Mouse (Mus musculus) embryonic facial prominence, embryonic 11.5 days (tissue): ENCODE measurements around the gene Sdk2. TPM values are rescaled to one million over a fixed set of nuclear protein-coding genes. Genes with fewer than 3 reads are reported as not detected.

ENCODE experiments used
- ATAC-seq: fragments of 200-750 bp; cut with Nextera tagmentation; replicated peaks from 2 replicates; pipeline ENCODE4 v1.8.0; 2017; ENCODE audit warnings: low read depth; ENCODE audit not compliant: insufficient number of reproducible peaks, low FRiP score, low TSS enrichment
- DNase-seq: peaks from one replicate; pipeline ENCODE4 v3.0.0-alpha.2; 2015; ENCODE audit warnings: low spot score
- H3K27ac ChIP-seq: fragments of 300-500 bp; sonication (generic); replicated peaks from 2 replicates; pipeline ENCODE4 v1.5.1; 2014; ENCODE audit warnings: mild to moderate bottlenecking, low read depth, low read length, control low read depth
- H3K27me3 ChIP-seq: fragments of 300-500 bp; sonication (generic); 2 replicates; pipeline ENCODE4 v1.6.1; 2014; ENCODE audit warnings: mild to moderate bottlenecking, low read length, moderate library complexity, mixed read lengths; ENCODE audit not compliant: control insufficient read depth, insufficient read depth
- H3K36me3 ChIP-seq: fragments of 300-500 bp; sonication (generic); replicated peaks from 2 replicates; pipeline ENCODE4 v1.6.1; 2014; ENCODE audit warnings: low read depth, mild to moderate bottlenecking, low read length, moderate library complexity, mixed read lengths; ENCODE audit not compliant: control insufficient read depth, insufficient read depth
- H3K4me1 ChIP-seq: fragments of 300-500 bp; sonication (generic); 2 replicates; pipeline ENCODE4 v1.6.1; 2014; ENCODE audit warnings: low read length, mixed read lengths; ENCODE audit not compliant: control insufficient read depth, insufficient read depth
- H3K4me2 ChIP-seq: fragments of 300-500 bp; sonication (generic); 2 replicates; pipeline ENCODE4 v1.6.1; 2014; ENCODE audit warnings: low read depth, mild to moderate bottlenecking, control low read depth, low read length, moderate library complexity
- H3K4me3 ChIP-seq: fragments of 300-500 bp; sonication (generic); 2 replicates; pipeline ENCODE4 v1.5.1; 2014; ENCODE audit warnings: low read depth, low read length, control low read depth
- H3K9ac ChIP-seq: fragments of 300-500 bp; sonication (generic); replicated peaks from 2 replicates; pipeline ENCODE4 v1.6.1; 2014; ENCODE audit warnings: mild to moderate bottlenecking, control low read depth, low read length
- H3K9me3 ChIP-seq: fragments of 300-500 bp; sonication (generic); replicated peaks from 2 replicates; pipeline ENCODE4 v1.6.1; 2016; ENCODE audit warnings: mild to moderate bottlenecking, low read length, inconsistent platforms, mixed read lengths; ENCODE audit not compliant: control insufficient read depth
- WGBS: fragments of 180-500 bp; shearing (Covaris S2); extraction: QIAGEN DNeasy Blood & Tissue Kit; methylation state at CpG from one replicate; pipeline ENCODE4 v1.1.7; 2014; 5-methylcytosine and 5-hydroxymethylcytosine counted together
- polyA plus RNA-seq: library from polyadenylated mRNA; unstranded; fragments of >200 nt; fragmentation: Nextera tagmentation; extraction: Ambion mirVana; gene quantifications from 2 replicates; pipeline ENCODE4 v1.2.1, GENCODE M21; 2014

Gene Sdk2
- polyA plus RNA-seq, 1 experiment from 2014 or later, result 0.88 TPM

DNA sequence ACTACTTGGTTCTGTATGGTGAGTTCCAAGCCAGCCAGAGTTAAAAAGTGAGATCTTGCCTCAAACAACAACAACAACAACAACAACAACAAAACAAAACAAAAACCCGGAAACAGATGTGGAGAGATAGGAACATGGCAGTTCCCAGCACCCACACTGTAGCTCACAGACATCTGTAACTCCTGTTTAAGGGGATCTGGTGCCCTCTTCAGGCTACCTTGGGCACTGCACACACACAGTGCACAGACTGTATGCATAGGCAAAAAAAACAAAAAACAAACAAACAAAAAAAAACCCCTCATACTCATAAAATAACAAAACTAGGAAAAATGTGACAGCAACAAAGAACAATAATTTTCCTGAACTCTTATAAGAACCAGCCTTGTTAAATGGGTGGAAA lies 323.8 kb downstream of the Sdk2 start:
- Histone ChIP-seq H3K27ac (no peak overlapping the region), H3K4me2 (no peak overlapping the region), H3K9me3 (no peaks in the 10 kb centered on the region; the same call in 1 of the 2 replicates), H3K27me3 (no peaks in the 10 kb centered on the region), H3K4me1 (peaks cover 4% of the 10 kb centered on the region; the same call in 1 of the 2 replicates), H3K4me3 (no peak overlapping the region), H3K36me3 (peaks cover 6% of the 10 kb centered on the region), H3K9ac (no peak overlapping the region)
- WGBS, result 100% methylated on average over 1 of the region's 1 CpGs
- DNase-seq (no peak), ATAC-seq (no peak)

DNA sequence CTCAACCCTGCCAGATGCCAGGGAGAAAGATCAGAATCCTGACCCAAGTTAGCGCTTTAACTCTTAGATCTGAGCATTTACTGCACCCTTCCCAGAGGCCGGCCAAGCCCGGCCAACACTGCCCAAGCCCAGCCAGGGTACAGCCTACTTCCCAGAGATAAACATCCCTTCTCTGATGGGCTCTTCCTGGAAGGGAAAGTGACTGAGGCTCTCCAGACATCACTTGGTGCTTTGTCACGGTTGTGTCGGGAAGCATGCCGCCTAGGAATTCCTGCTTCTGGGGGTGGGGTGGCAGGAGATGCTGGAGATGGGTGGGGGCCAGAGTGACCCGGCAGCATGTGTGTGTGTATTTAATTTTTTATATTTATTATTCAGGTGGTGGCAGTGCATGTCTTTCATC lies 326.7 kb downstream of the Sdk2 start:
- peaks cover 6% of the 10 kb centered on the region for H3K36me3 ChIP-seq

DNA sequence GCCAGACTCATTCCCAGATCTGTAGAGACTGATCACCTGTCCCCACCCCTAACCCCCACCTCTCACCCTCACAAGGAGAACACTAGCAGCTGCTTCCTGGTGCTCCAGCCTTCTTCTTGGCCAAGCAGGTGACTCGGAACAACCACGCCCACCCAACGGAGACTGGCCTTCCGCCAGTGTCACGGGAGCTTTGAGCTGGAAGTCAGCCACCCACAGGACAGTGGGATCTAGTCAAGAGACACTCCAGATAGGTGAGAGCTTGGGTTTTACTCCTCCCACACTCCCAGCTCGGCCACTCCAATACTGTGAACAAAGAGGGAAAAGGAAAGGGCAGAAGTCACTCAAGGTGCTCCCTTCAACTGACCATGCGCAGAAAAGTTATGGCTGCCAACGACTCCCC lies 327.6 kb downstream of the Sdk2 start:
- DNase-seq (no peak), ATAC-seq (no peak)
- Histone ChIP-seq H3K9ac (no peak overlapping the region), H3K4me2 (no peak overlapping the region), H3K4me3 (no peak overlapping the region), H3K4me1 (peaks cover 7% of the 10 kb centered on the region), H3K9me3 (no peaks in the 10 kb centered on the region; the same call in 1 of the 2 replicates), H3K27me3 (no peaks in the 10 kb centered on the region), H3K36me3 (peaks cover 6% of the 10 kb centered on the region), H3K27ac (no peak overlapping the region)
- 93% methylated on average over 8 of the region's 8 CpGs for WGBS

More for the DNA sequence above, 326.7 kb downstream of the Sdk2 start:
- Histone ChIP-seq H3K4me3 (no peak overlapping the region), H3K27me3 (no peaks in the 10 kb centered on the region), H3K9me3 (no peaks in the 10 kb centered on the region; the same call in 1 of the 2 replicates), H3K4me1 (peaks cover 5% of the 10 kb centered on the region), H3K9ac (no peak overlapping the region), H3K27ac (no peak overlapping the region), H3K4me2 (no peak overlapping the region)
- DNase-seq, result no peak
- 83% methylated on average over 7 of the region's 7 CpGs for WGBS
- no peak for ATAC-seq

DNA sequence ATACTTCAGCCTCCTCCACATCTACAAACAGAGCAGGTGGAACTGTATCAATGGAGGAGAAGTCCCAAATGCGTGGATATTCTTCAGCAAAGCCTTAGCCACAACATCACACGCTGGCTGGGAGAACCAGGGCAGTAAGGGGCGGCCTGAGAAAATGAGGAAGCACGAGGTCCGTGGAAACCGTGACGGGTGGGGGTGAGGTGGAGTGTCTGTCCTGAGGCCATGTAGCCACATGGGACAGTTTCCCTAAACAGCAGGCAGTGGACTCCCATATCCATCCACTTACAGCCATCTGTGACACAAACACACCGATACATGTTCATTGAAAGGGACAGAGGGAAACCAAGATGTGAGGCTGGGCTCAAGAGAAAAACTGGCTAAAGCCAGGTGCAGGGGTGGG lies 328.9 kb downstream of the Sdk2 start:
- peaks cover 9% of the 10 kb centered on the region for H3K4me1 ChIP-seq
- 82% methylated on average over 8 of the region's 8 CpGs for WGBS
- no peaks in the 10 kb centered on the region; the same call in 1 of the 2 replicates for H3K36me3 ChIP-seq

DNA sequence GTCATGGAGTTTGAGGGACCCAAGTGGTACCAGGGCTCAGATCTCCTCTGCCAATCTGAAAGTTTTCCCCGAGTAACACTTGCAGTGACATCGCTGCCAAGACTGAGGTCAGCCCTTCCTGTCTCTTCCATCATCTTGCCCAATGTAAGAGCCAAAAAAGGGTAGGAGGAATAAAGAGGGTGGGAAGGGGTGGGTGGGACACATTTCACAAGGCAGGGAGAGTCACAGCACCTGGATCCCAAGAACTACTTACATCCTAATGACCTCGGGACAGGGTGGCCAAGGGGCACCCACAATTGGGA lies 329.3 kb downstream of the Sdk2 start:
- H3K9ac ChIP-seq, result no peak overlapping the region
- ATAC-seq (no peak), DNase-seq (no peak)
- no peak overlapping the region for H3K4me2 ChIP-seq
- H3K27me3 ChIP-seq, result no peaks in the 10 kb centered on the region
- H3K36me3 ChIP-seq, result no peaks in the 10 kb centered on the region; the same call in 1 of the 2 replicates
- H3K27ac ChIP-seq, result no peak overlapping the region
- WGBS, result 93% methylated on average over 3 of the region's 3 CpGs
- peaks cover 9% of the 10 kb centered on the region for H3K4me1 ChIP-seq
- H3K9me3 ChIP-seq, result no peaks in the 10 kb centered on the region
- H3K4me3 ChIP-seq, result no peak overlapping the region

More for the DNA sequence above, 328.9 kb downstream of the Sdk2 start:
- Histone ChIP-seq H3K9me3 (no peaks in the 10 kb centered on the region), H3K9ac (no peak overlapping the region), H3K27ac (no peak overlapping the region), H3K4me3 (no peak overlapping the region), H3K27me3 (no peaks in the 10 kb centered on the region), H3K4me2 (no peak overlapping the region)
- ATAC-seq (no peak), DNase-seq (no peak)

DNA sequence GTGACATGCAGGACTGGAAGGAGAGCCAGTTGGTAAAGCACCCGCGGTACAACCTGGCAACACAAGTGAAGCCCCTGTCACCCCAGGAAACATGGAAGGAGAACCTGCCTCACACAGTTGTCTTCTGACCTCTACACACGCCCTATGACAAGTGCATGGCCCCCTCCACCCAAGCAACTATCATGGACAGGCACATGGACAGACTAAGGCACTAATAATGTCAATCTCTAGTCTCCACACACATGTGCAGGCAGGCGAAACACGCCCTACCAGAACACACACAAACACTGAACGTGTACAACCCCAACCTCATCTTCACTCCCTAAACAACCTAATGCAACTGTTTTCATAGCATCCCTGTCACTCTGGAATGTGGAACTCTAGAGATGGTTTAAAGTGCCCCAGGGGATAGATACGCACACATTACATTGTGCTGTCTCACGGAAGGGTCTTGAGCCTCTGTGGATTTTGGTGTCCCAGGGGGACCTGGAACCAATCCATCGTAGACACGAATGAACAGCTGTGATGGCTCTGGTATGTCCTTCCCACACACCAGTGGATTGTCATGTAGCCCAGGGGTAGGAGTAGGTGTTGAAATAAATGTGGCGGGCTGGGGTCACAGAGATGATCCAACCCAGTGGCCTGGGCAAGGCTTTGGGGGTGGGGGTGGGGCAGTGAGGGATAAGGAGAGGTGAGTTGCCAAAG lies 329.8 kb downstream of the Sdk2 start:
- WGBS, result 74% methylated on average over 11 of the region's 11 CpGs

DNA sequence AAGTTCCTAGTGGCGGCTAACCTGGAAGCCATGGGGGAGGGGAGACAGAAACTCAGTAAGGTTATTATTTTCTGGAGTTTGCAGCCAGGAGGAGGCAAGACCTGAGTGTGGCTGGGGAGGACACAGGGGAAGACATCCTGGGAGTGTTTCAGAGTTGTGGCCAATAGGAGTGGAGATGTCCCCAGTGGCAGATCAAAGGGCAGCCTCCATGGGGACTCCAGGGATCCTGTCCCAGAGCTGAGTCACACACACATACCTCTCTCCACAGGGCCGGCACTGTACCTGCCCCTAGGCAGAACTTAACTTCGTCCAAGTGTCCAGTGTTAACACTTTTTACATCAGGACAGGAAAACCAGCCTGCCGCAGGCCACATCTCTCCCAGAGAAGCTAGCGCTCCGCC lies 331.7 kb downstream of the Sdk2 start:
- Histone ChIP-seq H3K36me3 (no peaks in the 10 kb centered on the region), H3K27me3 (no peaks in the 10 kb centered on the region), H3K9ac (no peak overlapping the region), H3K27ac (no peak overlapping the region), H3K4me2 (no peak overlapping the region), H3K4me1 (peaks cover 9% of the 10 kb centered on the region), H3K4me3 (no peak overlapping the region), H3K9me3 (no peaks in the 10 kb centered on the region)
- no peak for ATAC-seq
- DNase-seq, result no peak
- WGBS, result 60% methylated on average over 6 of the region's 6 CpGs

More for the DNA sequence above, 329.8 kb downstream of the Sdk2 start:
- ATAC-seq (0 out of 2 replicates have a peak, but pooled peaks have one; percentile 36), DNase-seq (no peak)
- H3K27me3 ChIP-seq, result no peaks in the 10 kb centered on the region
- H3K27ac ChIP-seq, result no peak overlapping the region
- no peaks in the 10 kb centered on the region for H3K9me3 ChIP-seq
- no peaks in the 10 kb centered on the region for H3K36me3 ChIP-seq
- H3K9ac ChIP-seq, result no peak overlapping the region
- peaks cover 9% of the 10 kb centered on the region for H3K4me1 ChIP-seq
- no peak overlapping the region for H3K4me3 ChIP-seq
- no peak overlapping the region for H3K4me2 ChIP-seq

DNA sequence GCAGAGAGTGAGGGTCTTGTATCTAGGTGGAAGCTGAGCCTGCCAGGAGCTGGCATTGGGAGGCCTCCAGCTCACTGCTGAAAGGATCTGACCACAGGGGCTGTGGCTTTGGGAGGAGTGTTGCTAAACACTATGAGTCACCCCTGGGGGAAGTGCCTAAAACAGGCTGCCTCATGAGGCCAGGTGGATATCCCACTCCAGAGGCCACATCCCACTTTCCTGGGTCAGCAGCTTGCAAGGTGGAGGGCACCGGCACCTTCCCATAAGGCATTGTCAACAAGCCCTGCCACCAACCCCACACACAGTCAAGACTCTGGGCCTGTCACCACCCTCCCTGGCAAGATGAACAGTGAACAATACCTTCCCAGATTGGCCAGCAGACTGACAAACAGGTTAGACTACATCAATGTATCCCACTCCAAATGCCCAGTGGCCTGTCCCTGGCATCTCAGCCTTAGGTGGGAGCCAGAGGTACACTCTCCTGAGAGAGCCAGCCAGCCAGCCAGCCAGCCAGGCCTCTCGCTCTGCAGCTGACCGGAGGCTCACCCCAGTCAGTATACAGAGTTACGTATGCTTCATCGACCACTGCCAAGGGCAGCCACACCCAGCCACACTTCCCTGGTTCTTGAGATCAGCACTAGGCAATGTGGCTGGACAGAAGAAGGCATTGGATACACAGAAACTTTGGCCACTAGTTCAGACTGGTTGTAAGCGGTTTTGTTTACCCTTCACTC lies 333.0 kb downstream of the Sdk2 start:
- 59% methylated on average over 6 of the region's 6 CpGs for WGBS
- no peak overlapping the region for H3K4me3 ChIP-seq
- DNase-seq (no peak), ATAC-seq (no peak; the same call in 1 of the 2 replicates)
- no peak overlapping the region for H3K4me2 ChIP-seq
- no peak overlapping the region for H3K27ac ChIP-seq
- H3K36me3 ChIP-seq, result peaks cover 5% of the 10 kb centered on the region
- H3K9ac ChIP-seq, result peak overlapping the region; percentile 6; the same call in 1 of the 2 replicates
- H3K9me3 ChIP-seq, result no peaks in the 10 kb centered on the region
- no peaks in the 10 kb centered on the region for H3K27me3 ChIP-seq
- peaks cover 9% of the 10 kb centered on the region for H3K4me1 ChIP-seq
